Mouse (Mus musculus): ENCODE data around the gene Rbms1.

DNA sequence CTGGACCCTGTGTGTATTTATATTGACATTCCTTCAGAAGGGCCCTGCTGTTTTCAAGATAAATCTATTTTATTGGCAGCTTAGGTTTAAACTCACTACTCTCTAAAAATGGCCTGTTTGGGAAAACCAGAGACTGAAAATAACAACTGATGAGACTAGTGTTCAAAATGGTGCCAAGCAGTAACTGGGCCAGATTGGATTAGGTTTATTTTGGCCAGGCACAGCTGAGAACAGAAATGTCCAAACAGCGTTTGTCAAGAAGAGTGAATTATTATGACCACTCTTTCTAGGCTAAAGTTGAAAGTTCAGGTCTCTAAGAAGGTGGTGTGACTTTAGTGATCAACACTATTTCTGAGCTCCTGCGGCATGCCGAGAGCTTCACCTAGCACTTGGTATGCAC, 240.0 kb downstream of the Rbms1 start:
- no peak for TF ChIP-seq CTCF (IDR thresholded peaks at IDR 0.05; ENCODE audit: control insufficient read depth, insufficient read depth, low read length)
- TF ChIP-seq POLR2A (IDR thresholded peaks at IDR 0.05; ENCODE audit: borderline replicate concordance, control insufficient read depth, low read depth, low read length) = no peak

Data from bone marrow, adult 2 months (tissue).